Mouse (Mus musculus) ES-E14 (cell line): Measurements from ENCODE around the gene Icmt.

Experiments used
- CHD2 ChIP-seq: IDR thresholded peaks from 2 replicates; pipeline ENCODE4 v1.6.1; 2014; ENCODE audit warnings: mild to moderate bottlenecking, low read depth, low read length, inconsistent platforms
- HCFC1 ChIP-seq: IDR thresholded peaks from 2 replicates; pipeline ENCODE4 v1.6.1; 2012; ENCODE audit warnings: low read length, inconsistent platforms, borderline replicate concordance; ENCODE audit not compliant: insufficient read depth

DNA sequence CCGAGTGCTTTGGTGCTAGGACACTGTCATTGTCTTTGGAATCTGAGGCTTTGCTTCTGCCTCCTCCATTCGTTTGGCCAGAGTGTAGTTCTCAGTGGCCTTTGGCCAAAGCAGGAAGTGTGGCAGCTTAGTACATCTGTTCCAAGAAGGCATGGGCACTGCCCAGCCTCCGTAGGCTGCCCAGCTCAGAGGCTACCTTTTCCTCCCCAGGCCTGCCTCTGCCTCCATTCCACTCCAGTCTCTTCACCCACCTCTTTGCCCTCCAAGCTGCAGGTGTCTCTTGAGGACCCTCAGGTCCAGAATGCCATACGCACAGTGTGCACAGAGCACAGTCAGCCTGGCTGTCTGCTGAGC, 32.9 kb upstream of the Icmt start:
- TF ChIP-seq CHD2 (no peak), HCFC1 (no peak)
